Mouse (Mus musculus) G1E (cell line): ENCODE results near the gene Tspan9. TPM values are rescaled to one million over a fixed set of nuclear protein-coding genes. Genes with fewer than 3 reads are reported as not detected.

Experiments used
- ATAC-seq: 2 replicates; pipeline ENCODE4 v1.8.0; 2016; ENCODE audit warnings: mild to moderate bottlenecking; ENCODE audit not compliant: insufficient number of reproducible peaks, poor library complexity, low FRiP score, severe bottlenecking; ENCODE audit errors: extremely low read depth
- DNase-seq: peaks from one replicate; pipeline ENCODE4 v3.0.0; 2012; ENCODE audit warnings: low spot score
- H3K27me3 ChIP-seq: 2 replicates; pipeline ENCODE4 v1.6.1; 2012; ENCODE audit warnings: mild to moderate bottlenecking, low read length, inconsistent platforms; ENCODE audit not compliant: insufficient read depth
- H3K36me3 ChIP-seq: replicated peaks from 2 replicates; pipeline ENCODE3; 2012; ENCODE audit warnings: mild to moderate bottlenecking, inconsistent platforms
- H3K4me1 ChIP-seq: 2 replicates; pipeline ENCODE4 v1.6.1; 2012; ENCODE audit warnings: low read depth, low read length, inconsistent platforms, mixed read lengths; ENCODE audit not compliant: insufficient read depth
- H3K4me3 ChIP-seq: 2 replicates; pipeline ENCODE4 v1.5.1; 2012; ENCODE audit warnings: low read depth, mild to moderate bottlenecking, inconsistent platforms, low read length, moderate library complexity, mixed read lengths
- H3K9me3 ChIP-seq: replicated peaks from 2 replicates; pipeline ENCODE4 v1.6.1; 2012; ENCODE audit warnings: inconsistent platforms
- CTCF ChIP-seq: IDR thresholded peaks from 2 replicates; pipeline ENCODE4 v1.5.1; 2012; ENCODE audit warnings: low read depth, low read length, inconsistent platforms, mixed read lengths
- GATA1 ChIP-seq: IDR thresholded peaks from 2 replicates; pipeline ENCODE4 v1.6.1; 2012; ENCODE audit warnings: borderline replicate concordance, low read length, inconsistent platforms, mixed read lengths
- GATA2 ChIP-seq: IDR thresholded peaks from 2 replicates; pipeline ENCODE4 v1.6.1; 2012; ENCODE audit warnings: low read depth, low read length, inconsistent platforms, borderline replicate concordance
- POLR2AphosphoS5 ChIP-seq: IDR thresholded peaks from 2 replicates; pipeline ENCODE4 v1.6.1; 2012; ENCODE audit warnings: low read depth, low read length, inconsistent platforms; ENCODE audit not compliant: insufficient replicate concordance
- TAL1 ChIP-seq: conservative IDR thresholded peaks from 2 replicates; pipeline ENCODE4 v1.6.1; 2012; ENCODE audit warnings: low read depth, low read length, inconsistent platforms, mixed read lengths
- polyA plus RNA-seq: library from polyadenylated mRNA; stranded (reverse); fragments of >175 nt; gene quantifications from 2 replicates; pipeline ENCODE4 v1.2.3, GENCODE M21; 2012
- total RNA-seq, 2 experiments: library from RNA; stranded (forward) in 1 of 2; stranded (reverse) in 1 of 2; fragments of 200-1000 nt in 1 of 2; fragments of >200 nt in 1 of 2; fragmentation: Nextera tagmentation in 1 of 2; gene quantifications; 2 replicates each; pipeline ENCODE4 v1.2.3; 2014 to 2017

The Tspan9 gene
- total and polyA plus RNA-seq, 3 experiments: 0.16 TPM; not detected in 2

DNA sequence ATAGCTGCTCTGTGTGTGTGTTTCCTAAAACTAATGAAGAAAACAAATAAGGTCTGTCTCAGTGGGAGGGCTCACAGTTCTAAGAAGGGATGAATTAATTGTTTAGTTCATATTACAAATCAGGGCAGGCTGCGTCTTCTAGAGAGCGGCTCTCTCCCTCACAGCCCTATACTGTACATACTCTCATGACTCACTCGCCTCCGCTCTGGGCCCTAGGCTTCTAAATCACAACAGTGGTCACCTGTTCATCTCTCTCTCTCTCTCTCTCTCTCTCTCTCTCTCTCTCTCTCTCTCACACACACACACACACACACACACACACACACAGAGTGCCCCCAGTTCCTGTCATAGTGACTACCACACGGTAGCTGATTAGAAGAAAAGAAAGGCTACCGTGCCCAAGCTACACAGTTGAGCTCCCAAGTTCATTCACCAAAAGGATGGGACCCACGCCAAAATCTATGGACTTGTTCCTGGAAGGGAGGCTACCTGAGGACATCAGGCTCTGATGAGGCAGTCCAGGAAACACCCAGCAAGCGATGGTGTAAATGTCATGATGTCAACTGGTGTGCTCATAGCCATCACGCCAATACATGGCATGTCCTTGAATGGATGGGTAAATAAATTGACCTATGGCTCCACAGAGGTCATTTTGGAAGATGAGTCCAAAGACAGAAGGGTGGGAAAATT is 104.2 kb downstream of the Tspan9 start:
- no peak for TF ChIP-seq TAL1
- H3K4me1 ChIP-seq: no peaks in the 10 kb centered on the region
- H3K27me3 ChIP-seq: no peaks in the 10 kb centered on the region
- no peak overlapping the region for H3K4me3 ChIP-seq
- ATAC-seq (no peak), DNase-seq (no peak)
- no peaks in the 10 kb centered on the region for H3K36me3 ChIP-seq
- peaks cover 97% of the 10 kb centered on the region for H3K9me3 ChIP-seq

DNA sequence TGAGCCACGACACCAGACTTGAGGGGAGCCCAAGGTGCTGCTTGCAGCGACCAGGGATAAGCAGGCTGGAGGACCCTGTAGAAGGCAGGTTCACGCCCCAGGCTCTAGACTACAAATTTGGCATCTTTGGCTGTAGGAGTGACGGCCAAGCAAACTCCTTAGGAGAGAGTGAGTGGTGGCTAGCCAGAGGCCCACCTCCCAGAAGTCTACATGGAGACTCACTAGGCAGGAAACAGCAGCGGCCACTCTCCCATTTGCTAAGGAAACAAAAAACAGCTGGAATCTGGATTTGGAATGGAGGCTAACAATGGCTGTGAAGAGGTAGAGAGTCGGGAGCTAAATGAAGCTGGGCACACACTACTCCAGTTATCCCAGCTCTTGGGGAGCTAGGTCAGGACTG is 104.8 kb downstream of the Tspan9 start:
- peaks cover 97% of the 10 kb centered on the region for H3K9me3 ChIP-seq
- no peaks in the 10 kb centered on the region for H3K27me3 ChIP-seq
- TF ChIP-seq CTCF: no peak
- no peak for TF ChIP-seq POLR2AphosphoS5
- TF ChIP-seq GATA2: no peak
- TF ChIP-seq GATA1: no peak
- no peak for TF ChIP-seq TAL1
- H3K4me1 ChIP-seq: no peaks in the 10 kb centered on the region
- no peak for ATAC-seq
- H3K36me3 ChIP-seq: no peaks in the 10 kb centered on the region
- no peak overlapping the region; the same call in 1 of the 2 replicates for H3K4me3 ChIP-seq
- DNase-seq: no peak

DNA sequence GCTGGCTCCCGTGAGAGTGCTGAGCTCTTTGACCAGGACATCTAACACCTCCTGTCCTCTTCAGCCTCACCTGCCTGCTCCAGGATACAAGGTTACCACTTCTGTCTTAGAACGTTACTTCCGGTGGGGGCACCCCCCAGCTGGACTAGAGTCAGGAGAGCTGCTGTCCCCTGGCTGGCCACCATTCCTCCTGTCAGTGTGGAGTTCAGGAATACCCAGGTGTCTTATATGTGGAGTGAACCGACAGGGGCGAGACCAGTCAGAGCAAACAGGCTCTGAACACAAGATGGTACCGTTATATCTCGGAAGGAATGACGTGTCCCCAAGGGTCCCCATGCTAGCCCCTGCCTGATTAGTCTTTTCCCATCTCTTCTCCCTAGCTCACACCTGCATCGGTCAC is 106.8 kb downstream of the Tspan9 start:
- DNase-seq (no peak), ATAC-seq (no peak)
- Histone ChIP-seq H3K4me1 (no peaks in the 10 kb centered on the region), H3K27me3 (no peaks in the 10 kb centered on the region), H3K9me3 (peaks cover 97% of the 10 kb centered on the region), H3K4me3 (no peak overlapping the region), H3K36me3 (no peaks in the 10 kb centered on the region)
- TF ChIP-seq TAL1 (no peak), CTCF (no peak), POLR2AphosphoS5 (no peak), GATA1 (no peak), GATA2 (no peak)

DNA sequence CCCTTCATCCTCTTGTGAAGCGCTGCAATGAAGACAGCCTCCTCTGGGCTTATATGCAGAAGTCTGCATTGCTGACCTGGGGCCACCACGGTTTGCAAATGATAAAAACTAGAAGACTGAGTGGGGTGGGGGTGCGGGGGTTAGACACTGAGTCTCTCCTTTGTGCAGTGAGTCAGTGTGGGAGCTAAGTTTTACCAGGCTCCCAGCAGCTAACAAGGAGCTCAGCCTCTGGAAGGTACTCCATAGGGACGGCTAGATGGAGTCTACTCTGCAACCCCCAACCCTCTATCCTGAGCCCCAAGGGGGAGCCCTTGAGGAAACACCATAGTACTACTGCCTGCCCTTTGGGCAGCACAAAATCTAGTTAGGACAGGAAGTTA is 107.5 kb downstream of the Tspan9 start:
- no peak for TF ChIP-seq POLR2AphosphoS5
- TF ChIP-seq GATA2: no peak
- TF ChIP-seq CTCF: no peak
- no peak for TF ChIP-seq TAL1
- no peak for TF ChIP-seq GATA1
- DNase-seq (no peak), ATAC-seq (no peak)
- Histone ChIP-seq H3K4me1 (no peaks in the 10 kb centered on the region), H3K36me3 (no peaks in the 10 kb centered on the region), H3K4me3 (no peak overlapping the region), H3K27me3 (no peaks in the 10 kb centered on the region), H3K9me3 (peaks cover 97% of the 10 kb centered on the region)

DNA sequence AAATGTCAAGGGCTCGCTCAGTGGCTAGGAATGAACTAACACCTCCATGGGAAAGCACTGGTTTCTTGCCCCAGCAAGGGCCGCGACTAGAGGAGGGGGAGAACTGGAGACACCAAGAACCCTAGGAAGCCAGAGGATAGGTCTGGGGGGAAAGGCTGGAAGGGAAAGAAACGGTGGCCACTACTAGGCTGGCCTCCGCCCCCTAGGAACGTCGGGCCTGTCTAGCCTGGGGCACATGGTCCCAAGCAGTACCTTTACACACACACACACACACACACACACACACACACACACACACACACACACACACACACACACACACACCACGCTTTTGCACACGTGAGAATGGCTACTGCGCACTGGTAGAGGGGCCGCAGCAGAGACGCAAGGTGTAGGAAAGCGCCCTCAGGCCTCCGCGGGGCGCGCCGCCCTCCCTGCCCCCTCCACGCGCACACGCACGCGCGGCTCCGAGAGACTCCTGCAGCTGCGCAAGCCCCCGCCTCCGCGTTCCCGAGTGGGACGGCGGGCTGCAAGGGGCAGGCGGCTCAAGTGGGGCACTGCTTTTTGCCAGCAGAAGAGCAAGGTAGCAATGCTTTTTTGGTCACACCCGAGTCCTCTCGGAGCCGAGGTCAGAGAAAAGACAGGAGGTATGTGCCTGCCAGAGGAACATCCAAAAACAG is 108.0 kb downstream of the Tspan9 start:
- TF ChIP-seq TAL1: no peak
- TF ChIP-seq GATA1: no peak
- TF ChIP-seq CTCF: no peak
- TF ChIP-seq POLR2AphosphoS5: no peak
- TF ChIP-seq GATA2: no peak
- no peak for DNase-seq
- H3K4me1 ChIP-seq: no peaks in the 10 kb centered on the region
- H3K27me3 ChIP-seq: no peaks in the 10 kb centered on the region
- H3K4me3 ChIP-seq: peak overlapping the region; percentile 13; the same call in 1 of the 2 replicates
- H3K36me3 ChIP-seq: no peaks in the 10 kb centered on the region
- no peak for ATAC-seq
- peaks cover 96% of the 10 kb centered on the region for H3K9me3 ChIP-seq

DNA sequence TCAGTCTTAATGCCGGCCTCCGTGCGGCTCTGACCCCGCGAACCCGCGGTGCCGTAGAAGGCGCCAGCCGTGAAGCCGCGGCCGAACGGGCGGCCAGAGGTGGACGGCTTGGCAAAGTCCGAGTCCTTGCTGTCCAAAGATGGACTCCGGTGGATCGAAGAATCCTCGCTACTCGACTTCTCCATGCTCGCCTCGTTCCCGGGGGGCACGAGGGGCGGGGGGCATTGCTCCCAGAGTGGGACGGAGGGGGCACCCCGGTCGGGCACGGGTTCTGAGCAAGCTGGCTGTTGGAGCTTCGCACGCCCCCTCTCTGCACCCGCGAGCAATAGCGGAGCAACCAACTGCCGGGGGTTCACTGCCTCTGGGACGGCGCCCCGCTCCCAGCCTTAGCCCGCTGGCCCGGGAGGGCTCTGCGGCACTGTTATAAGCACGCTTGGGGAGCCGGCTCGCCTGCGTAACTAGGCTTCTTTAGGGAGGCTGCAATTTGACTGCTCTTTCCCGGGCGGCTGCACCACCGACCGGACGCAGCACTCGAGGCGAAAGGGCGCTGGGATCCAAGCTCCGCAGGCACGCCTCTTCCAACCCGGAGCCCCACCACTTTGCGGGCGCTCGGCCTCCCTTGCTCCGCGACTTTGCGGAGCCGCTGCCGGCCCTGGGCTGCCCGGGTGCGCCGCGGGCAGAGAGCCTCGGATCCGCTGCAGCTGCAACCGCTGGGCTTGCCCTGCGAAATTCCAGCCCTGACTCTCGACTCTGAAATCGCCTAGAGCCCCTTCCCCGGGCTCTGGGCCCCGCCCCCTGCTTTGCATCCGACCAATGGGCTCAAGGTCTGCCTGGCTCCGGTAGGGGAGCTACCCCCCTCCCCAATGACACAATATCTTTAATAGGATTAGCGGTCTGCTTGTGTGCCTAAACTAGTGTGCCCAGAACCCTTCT is 108.8 kb downstream of the Tspan9 start:
- Histone ChIP-seq H3K9me3 (peaks cover 94% of the 10 kb centered on the region), H3K4me3 (no peak overlapping the region; the same call in 1 of the 2 replicates), H3K36me3 (no peaks in the 10 kb centered on the region), H3K4me1 (no peaks in the 10 kb centered on the region), H3K27me3 (no peaks in the 10 kb centered on the region)
- no peak for DNase-seq
- no peak for TF ChIP-seq GATA2
- ATAC-seq: no peak
